Mouse (Mus musculus) neural tube, embryonic 13.5 days (tissue): ENCODE data around the gene Nrxn3. TPM values are rescaled to one million over a fixed set of nuclear protein-coding genes. Genes with fewer than 3 reads are reported as not detected.

ENCODE experiments used
- ATAC-seq: fragments of 200-750 bp; cut with Nextera tagmentation; 2 replicates; pipeline ENCODE4 v1.8.0; 2017; ENCODE audit warnings: low read depth, mild to moderate bottlenecking, moderate TSS enrichment, moderate library complexity
- H3K27ac ChIP-seq: fragments of 300-500 bp; sonication (generic); replicated peaks from 2 replicates; pipeline ENCODE4 v1.5.1; 2015; ENCODE audit warnings: moderate library complexity, mild to moderate bottlenecking, inconsistent platforms
- H3K27me3 ChIP-seq: fragments of 300-500 bp; sonication (generic); 2 replicates; pipeline ENCODE4 v1.6.1; 2015; ENCODE audit warnings: mild to moderate bottlenecking, inconsistent platforms
- H3K36me3 ChIP-seq: fragments of 300-500 bp; sonication (generic); 2 replicates; pipeline ENCODE4 v1.6.1; 2015; ENCODE audit warnings: mild to moderate bottlenecking, inconsistent platforms
- H3K4me1 ChIP-seq: fragments of 300-500 bp; sonication (generic); replicated peaks from 2 replicates; pipeline ENCODE4 v1.6.1; 2015; ENCODE audit warnings: inconsistent platforms
- H3K4me2 ChIP-seq: fragments of 300-500 bp; sonication (generic); 2 replicates; pipeline ENCODE4 v1.6.1; 2015; ENCODE audit warnings: inconsistent platforms, mild to moderate bottlenecking, moderate library complexity
- H3K4me3 ChIP-seq: fragments of 300-500 bp; sonication (generic); 2 replicates; pipeline ENCODE4 v1.5.1; 2015; ENCODE audit warnings: mild to moderate bottlenecking, inconsistent platforms
- H3K9ac ChIP-seq: fragments of 300-500 bp; sonication (generic); 2 replicates; pipeline ENCODE4 v1.6.1; 2015; ENCODE audit warnings: moderate library complexity, mild to moderate bottlenecking, inconsistent platforms
- H3K9me3 ChIP-seq: fragments of 300-500 bp; sonication (generic); 2 replicates; pipeline ENCODE4 v1.6.1; 2016; ENCODE audit warnings: inconsistent platforms
- WGBS: fragments of 180-500 bp; shearing (Covaris S2); methylation state at CpG from one replicate; pipeline ENCODE4 v1.1.7; 2015; 5-methylcytosine and 5-hydroxymethylcytosine counted together
- polyA plus RNA-seq: library from polyadenylated mRNA; unstranded; fragments of >200 nt; fragmentation: Nextera tagmentation; extraction: Ambion mirVana; gene quantifications from 2 replicates; pipeline ENCODE4 v1.2.1, GENCODE M21; 2015

Nrxn3 gene
- polyA plus RNA-seq, 1 experiment from 2014 or later = 69.7 TPM

GRCm38 (mm10) chr12:88993788-88994187 is 271.1 kb downstream of the Nrxn3 start:
- 89% methylated on average over 4 of the region's 4 CpGs for WGBS

GRCm38 (mm10) chr12:89016436-89016835 is 293.8 kb downstream of the Nrxn3 start:
- 0 out of 2 replicates have a peak, but pooled peaks cover under 1% of the 10 kb centered on the region for H3K4me1 ChIP-seq
- no peak overlapping the region for H3K9ac ChIP-seq
- no peaks in the 10 kb centered on the region for H3K36me3 ChIP-seq
- WGBS = 92% methylated on average over 1 of the region's 1 CpGs
- no peak overlapping the region for H3K4me3 ChIP-seq
- no peaks in the 10 kb centered on the region for H3K27me3 ChIP-seq
- no peak for ATAC-seq
- H3K27ac ChIP-seq = no peak overlapping the region
- H3K4me2 ChIP-seq = no peak overlapping the region
- no peaks in the 10 kb centered on the region for H3K9me3 ChIP-seq

More at GRCm38 (mm10) chr12:88993788-88994187, 271.1 kb downstream of the Nrxn3 start:
- H3K27ac ChIP-seq = no peak overlapping the region
- no peak overlapping the region for H3K4me2 ChIP-seq
- H3K9me3 ChIP-seq = no peaks in the 10 kb centered on the region
- H3K36me3 ChIP-seq = no peaks in the 10 kb centered on the region
- H3K4me1 ChIP-seq = 0 out of 2 replicates have a peak, but pooled peaks cover 5% of the 10 kb centered on the region
- H3K27me3 ChIP-seq = peaks cover 2% of the 10 kb centered on the region; the same call in 1 of the 2 replicates
- H3K9ac ChIP-seq = no peak overlapping the region
- no peak for ATAC-seq
- no peak overlapping the region for H3K4me3 ChIP-seq

- H3K36me3 ChIP-seq = no peaks in the 10 kb centered on the region
- 0 out of 2 replicates have a peak, but pooled peaks cover 3% of the 10 kb centered on the region for H3K4me1 ChIP-seq
- H3K27ac ChIP-seq = no peak overlapping the region
- 90% methylated on average over 1 of the region's 1 CpGs for WGBS
- H3K9me3 ChIP-seq = no peaks in the 10 kb centered on the region
- H3K9ac ChIP-seq = no peak overlapping the region
- H3K4me2 ChIP-seq = no peak overlapping the region
- H3K27me3 ChIP-seq = no peaks in the 10 kb centered on the region
- no peak overlapping the region for H3K4me3 ChIP-seq
- ATAC-seq = no peak
Observed at GRCm38 (mm10) chr12:89025180-89025579, 302.5 kb downstream of the Nrxn3 start.

- ATAC-seq = peak; percentile 40; the same call in 1 of the 2 replicates
- H3K27ac ChIP-seq = peak overlapping the region; percentile 63
Observed at GRCm38 (mm10) chr12:89035984-89036618, 313.4 kb downstream of the Nrxn3 start.

GRCm38 (mm10) chr12:89040151-89040550 is 317.5 kb downstream of the Nrxn3 start:
- Histone ChIP-seq H3K4me2 (no peak overlapping the region), H3K9me3 (no peaks in the 10 kb centered on the region), H3K4me3 (no peak overlapping the region), H3K36me3 (no peaks in the 10 kb centered on the region), H3K27me3 (no peaks in the 10 kb centered on the region), H3K4me1 (peaks cover 16% of the 10 kb centered on the region), H3K9ac (no peak overlapping the region), H3K27ac (no peak overlapping the region)
- no peak for ATAC-seq

More at GRCm38 (mm10) chr12:89035984-89036618, 313.4 kb downstream of the Nrxn3 start:
- Histone ChIP-seq H3K4me3 (no peak overlapping the region), H3K4me2 (no peak overlapping the region), H3K27me3 (no peaks in the 10 kb centered on the region), H3K9me3 (no peaks in the 10 kb centered on the region), H3K9ac (no peak overlapping the region), H3K4me1 (peaks cover 16% of the 10 kb centered on the region), H3K36me3 (no peaks in the 10 kb centered on the region)
- 51% methylated on average over 4 of the region's 4 CpGs for WGBS

- H3K9me3 ChIP-seq = no peaks in the 10 kb centered on the region
- H3K4me2 ChIP-seq = no peak overlapping the region
- no peak overlapping the region for H3K9ac ChIP-seq
- H3K27ac ChIP-seq = peak overlapping the region; percentile 15
- no peaks in the 10 kb centered on the region for H3K27me3 ChIP-seq
- H3K36me3 ChIP-seq = no peaks in the 10 kb centered on the region
- 50% methylated on average over 2 of the region's 2 CpGs for WGBS
- ATAC-seq = peak; percentile 67; the same call in 1 of the 2 replicates
- H3K4me3 ChIP-seq = no peak overlapping the region
- H3K4me1 ChIP-seq = peaks cover 2% of the 10 kb centered on the region; the same call in 1 of the 2 replicates
Observed at GRCm38 (mm10) chr12:89041429-89042107, 318.9 kb downstream of the Nrxn3 start.

- H3K9me3 ChIP-seq = no peaks in the 10 kb centered on the region
Observed at GRCm38 (mm10) chr12:89049279-89049678, 326.6 kb downstream of the Nrxn3 start.

GRCm38 (mm10) chr12:89049686-89050085 is 327.0 kb downstream of the Nrxn3 start:
- Histone ChIP-seq H3K27me3 (no peaks in the 10 kb centered on the region), H3K9me3 (no peaks in the 10 kb centered on the region), H3K27ac (peak overlapping the region; percentile 66), H3K4me1 (peaks cover 10% of the 10 kb centered on the region), H3K4me2 (no peak overlapping the region), H3K9ac (no peak overlapping the region), H3K4me3 (no peak overlapping the region), H3K36me3 (no peaks in the 10 kb centered on the region)
- ATAC-seq = peak; percentile 59

More at GRCm38 (mm10) chr12:89049279-89049678, 326.6 kb downstream of the Nrxn3 start:
- H3K36me3 ChIP-seq = no peaks in the 10 kb centered on the region
- H3K27me3 ChIP-seq = no peaks in the 10 kb centered on the region
- peaks cover 10% of the 10 kb centered on the region for H3K4me1 ChIP-seq
- no peak overlapping the region for H3K4me3 ChIP-seq
- H3K4me2 ChIP-seq = no peak overlapping the region
- H3K9ac ChIP-seq = no peak overlapping the region
- peak overlapping the region; percentile 66 for H3K27ac ChIP-seq
- WGBS = 8% methylated on average over 3 of the region's 3 CpGs
- peak; percentile 93 for ATAC-seq

- Histone ChIP-seq H3K36me3 (no peaks in the 10 kb centered on the region), H3K27me3 (no peaks in the 10 kb centered on the region), H3K9ac (no peak overlapping the region), H3K4me2 (no peak overlapping the region), H3K9me3 (no peaks in the 10 kb centered on the region), H3K4me1 (peaks cover 9% of the 10 kb centered on the region), H3K27ac (no peak overlapping the region), H3K4me3 (no peak overlapping the region)
- ATAC-seq = no peak
Observed at GRCm38 (mm10) chr12:89072436-89072835, 349.8 kb downstream of the Nrxn3 start.

- peaks cover 9% of the 10 kb centered on the region for H3K4me1 ChIP-seq
- no peaks in the 10 kb centered on the region for H3K9me3 ChIP-seq
- no peak overlapping the region for H3K9ac ChIP-seq
- no peaks in the 10 kb centered on the region for H3K27me3 ChIP-seq
- H3K27ac ChIP-seq = no peak overlapping the region
- H3K36me3 ChIP-seq = no peaks in the 10 kb centered on the region
- H3K4me3 ChIP-seq = no peak overlapping the region
- H3K4me2 ChIP-seq = no peak overlapping the region
- WGBS = 84% methylated on average over 5 of the region's 5 CpGs
- no peak for ATAC-seq
Observed at GRCm38 (mm10) chr12:89073167-89073743, 350.6 kb downstream of the Nrxn3 start.

- WGBS = 56% methylated on average over 10 of the region's 10 CpGs
- no peak overlapping the region for H3K4me3 ChIP-seq
- no peaks in the 10 kb centered on the region for H3K36me3 ChIP-seq
- ATAC-seq = no peak
- H3K27ac ChIP-seq = peak overlapping the region; percentile 14
- no peaks in the 10 kb centered on the region for H3K9me3 ChIP-seq
- no peak overlapping the region for H3K4me2 ChIP-seq
- no peak overlapping the region for H3K9ac ChIP-seq
- no peaks in the 10 kb centered on the region for H3K27me3 ChIP-seq
- peaks cover 9% of the 10 kb centered on the region for H3K4me1 ChIP-seq
Observed at GRCm38 (mm10) chr12:89074551-89075295, 352.0 kb downstream of the Nrxn3 start.
